Mouse (Mus musculus) heart, postnatal 0 days (tissue): ENCODE results near the gene Alg1.

ENCODE experiments used
- CTCF ChIP-seq: IDR thresholded peaks from 2 replicates; pipeline ENCODE4 v1.5.1; 2016; ENCODE audit warnings: antibody characterized with exemption, control low read depth, low read depth
- EP300 ChIP-seq: IDR thresholded peaks from 2 replicates; pipeline ENCODE4 v1.6.1; 2016; ENCODE audit warnings: antibody characterized with exemption, low read depth

DNA sequence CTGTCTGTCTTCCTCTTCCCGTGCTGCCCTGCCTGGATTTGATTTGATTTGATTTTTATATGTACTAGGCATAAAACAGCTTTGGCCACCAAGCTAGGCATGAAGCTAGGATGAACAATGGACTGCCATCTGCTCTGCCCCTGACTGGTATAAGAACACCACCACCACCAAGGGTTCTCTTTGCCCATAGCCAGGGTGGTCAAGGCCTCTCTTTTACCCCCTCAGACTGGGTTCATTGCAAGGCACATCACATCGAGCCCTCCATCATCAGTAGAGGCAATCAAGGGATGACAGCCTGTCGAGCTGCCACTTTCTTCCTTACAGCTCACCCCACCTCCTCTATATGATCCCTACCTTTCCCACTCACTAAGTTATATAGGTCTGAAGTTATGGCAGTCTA, 39.0 kb downstream of the Alg1 start:
- TF ChIP-seq CTCF (no peak), EP300 (no peak)
